Mouse (Mus musculus): ENCODE data around the gene Gm9376. TPM values are rescaled to one million over a fixed set of nuclear protein-coding genes. Genes with fewer than 3 reads are reported as not detected.

Gm9376 gene
- total RNA-seq, 2 experiments from 2014 or later: not detected

- intact Hi-C loops (cut with DNase I): no loop called here
These were observed 6.1 kb downstream of the Gm9376 start for GRCm38 (mm10) chr14:118272594-118273555.

GRCm38 (mm10) chr14:118277704-118278498 lies 11.1 kb downstream of the Gm9376 start:
- intact Hi-C loops (cut with DNase I): no loop called here
- DNase-seq (ENCODE audit: low spot score in 2 of 2): no peak

More at GRCm38 (mm10) chr14:118272594-118273555, 6.1 kb downstream of the Gm9376 start:
- DNase-seq (ENCODE audit: low spot score in 2 of 2): no peak

DNA sequence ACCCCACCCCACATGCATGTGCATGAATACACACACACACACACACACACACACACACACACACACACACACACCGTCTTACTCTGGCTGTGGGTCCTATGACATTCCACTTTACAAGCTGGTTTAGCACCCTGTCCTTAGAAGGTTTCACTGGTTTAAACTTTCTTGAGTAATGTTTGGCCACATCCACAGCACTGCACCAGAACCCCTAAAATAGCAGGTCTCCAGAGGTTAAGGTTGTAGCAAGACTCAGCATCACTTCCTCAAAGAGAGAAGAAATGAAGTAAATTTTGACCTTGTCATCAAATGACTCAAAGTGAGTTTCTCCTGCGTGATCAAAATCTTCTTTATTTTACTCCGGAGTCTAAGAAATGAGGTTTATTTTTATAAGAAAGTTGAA lies 15.5 kb downstream of the Gm9376 start:
- intact Hi-C loops (cut with DNase I): no loop called here
- no peak for DNase-seq (ENCODE audit: low spot score in 2 of 2)

DNA sequence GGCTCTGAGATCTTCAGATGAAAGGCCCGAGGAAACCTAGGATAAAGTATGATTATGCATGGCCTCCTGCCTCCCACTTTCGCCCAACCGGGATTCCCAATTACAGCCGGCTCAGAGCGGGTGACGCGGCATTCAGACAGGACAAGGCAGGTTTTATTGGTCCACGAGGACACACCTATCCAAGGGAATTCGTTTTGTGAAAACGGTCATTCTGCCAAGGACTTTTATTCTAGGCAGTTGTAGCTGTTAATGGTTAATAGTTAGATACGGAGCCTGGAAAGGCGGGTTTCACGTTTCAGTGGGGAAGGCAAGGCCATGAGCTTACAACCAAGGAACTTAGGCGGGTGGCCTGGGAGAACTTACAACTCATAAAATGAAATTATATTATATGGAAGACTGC lies 16.2 kb downstream of the Gm9376 start:
- no peak for DNase-seq (ENCODE audit: low spot score in 2 of 2)
- intact Hi-C loops (cut with DNase I): no loop called here

- DNase-seq (ENCODE audit: low spot score in 2 of 2): peak in 1 of 2 experiments; percentile 6
- intact Hi-C loops (cut with DNase I): no loop called here
These were observed 19.3 kb downstream of the Gm9376 start for GRCm38 (mm10) chr14:118286096-118286495.

- DNase-seq (ENCODE audit: low spot score in 2 of 2): no peak
- intact Hi-C loops (cut with DNase I): no loop called here
These were observed 22.4 kb downstream of the Gm9376 start for GRCm38 (mm10) chr14:118289133-118289532.

DNA sequence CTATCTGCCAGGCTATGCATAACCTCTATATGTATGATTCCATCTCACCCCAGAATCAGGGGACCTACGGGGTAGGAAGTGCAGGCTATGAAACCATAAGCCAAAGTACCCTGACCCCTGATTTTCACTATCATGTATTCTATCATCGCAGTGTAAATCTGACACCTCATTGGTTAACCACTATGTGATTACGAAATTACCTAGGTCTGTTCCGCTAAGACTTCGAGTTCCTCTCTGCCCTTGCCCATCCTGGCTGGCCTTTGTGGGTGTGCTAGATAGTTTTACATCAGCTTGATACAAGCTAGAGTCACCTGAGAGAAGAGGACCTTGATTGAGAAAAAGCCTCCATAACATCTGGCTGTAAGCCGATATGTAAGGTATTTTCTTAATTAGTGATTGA lies 23.2 kb downstream of the Gm9376 start:
- DNase-seq (ENCODE audit: low spot score in 2 of 2): no peak
- intact Hi-C loops (cut with DNase I): no loop called here

- no peak for DNase-seq (ENCODE audit: low spot score in 2 of 2)
- intact Hi-C loops (cut with DNase I): no loop called here
These were observed 35.8 kb downstream of the Gm9376 start for GRCm38 (mm10) chr14:118302606-118303005.

DNA sequence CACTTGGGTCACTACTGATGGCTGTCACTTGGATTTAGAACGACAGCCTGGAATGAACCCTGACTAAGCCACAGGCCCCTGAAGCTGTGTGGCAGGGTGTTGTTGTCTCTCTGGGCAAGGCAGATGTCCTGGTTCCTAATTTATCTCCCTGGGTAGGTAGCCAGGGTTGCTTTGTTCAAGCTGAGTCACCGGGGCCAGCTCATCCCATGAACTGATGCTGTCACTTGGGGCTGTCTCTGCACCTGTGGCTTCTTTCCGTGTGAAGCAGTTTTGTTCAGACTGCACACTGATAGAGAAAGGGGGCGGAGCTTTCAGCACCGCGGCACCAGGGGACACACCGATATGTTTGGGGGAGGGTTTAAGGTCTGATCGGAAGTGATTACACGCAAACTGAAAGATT lies 37.8 kb downstream of the Gm9376 start:
- intact Hi-C loops (cut with DNase I): no loop called here
- no peak for DNase-seq (ENCODE audit: low spot score in 2 of 2)

- intact Hi-C loops (cut with DNase I): no loop called here
- no peak for DNase-seq (ENCODE audit: low spot score in 2 of 2)
These were observed 39.2 kb downstream of the Gm9376 start for GRCm38 (mm10) chr14:118305951-118306350.

GRCm38 (mm10) chr14:118307060-118307459 lies 40.3 kb downstream of the Gm9376 start:
- DNase-seq (ENCODE audit: low spot score in 2 of 2): no peak
- intact Hi-C loops (cut with DNase I): no loop called here

GRCm38 (mm10) chr14:118311703-118312102 lies 44.9 kb downstream of the Gm9376 start:
- no peak for DNase-seq (ENCODE audit: low spot score in 2 of 2)
- intact Hi-C loops (cut with DNase I): no loop called here

DNA sequence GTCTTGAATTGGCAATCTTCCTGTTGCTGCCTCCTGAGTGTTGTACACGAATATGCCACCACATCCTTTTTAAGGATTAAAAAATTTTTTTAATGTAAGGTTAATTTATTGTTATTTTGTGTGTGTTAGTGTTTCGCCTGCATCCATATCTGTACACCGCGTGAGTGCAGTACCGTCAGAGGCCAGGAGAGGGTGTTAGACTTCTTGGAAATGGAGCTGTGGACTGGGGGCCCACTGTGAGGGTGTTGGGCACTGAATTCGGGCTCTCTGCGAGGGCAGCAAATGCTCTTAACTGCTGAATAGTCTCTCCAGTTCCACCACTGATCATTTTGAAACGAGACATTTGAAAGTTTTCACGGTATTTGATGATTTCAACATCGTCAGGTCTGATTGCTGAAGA lies 45.9 kb downstream of the Gm9376 start:
- no peak for DNase-seq (ENCODE audit: low spot score in 2 of 2)
- intact Hi-C loops (cut with DNase I): no loop called here

DNA sequence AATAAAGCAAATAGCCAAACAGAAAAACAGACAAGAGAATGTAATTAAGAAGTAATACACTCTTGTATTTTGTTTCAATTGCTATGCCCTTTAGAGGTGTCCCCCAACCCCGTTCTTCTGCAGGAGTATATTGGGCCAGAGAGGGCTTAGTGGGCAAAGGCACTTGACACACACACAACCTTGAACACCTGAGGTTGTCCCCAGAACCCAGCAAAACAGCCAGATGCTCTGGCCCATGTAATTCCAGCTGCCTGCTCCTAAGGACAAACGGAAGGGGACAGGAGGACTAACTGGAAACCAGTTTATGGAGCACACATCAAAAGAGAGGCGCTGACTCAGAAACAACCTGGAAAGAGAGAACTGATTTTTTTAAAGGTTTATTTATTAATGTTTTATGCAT lies 47.2 kb downstream of the Gm9376 start:
- DNase-seq (ENCODE audit: low spot score in 2 of 2): no peak
- intact Hi-C loops (cut with DNase I): no loop called here

DNA sequence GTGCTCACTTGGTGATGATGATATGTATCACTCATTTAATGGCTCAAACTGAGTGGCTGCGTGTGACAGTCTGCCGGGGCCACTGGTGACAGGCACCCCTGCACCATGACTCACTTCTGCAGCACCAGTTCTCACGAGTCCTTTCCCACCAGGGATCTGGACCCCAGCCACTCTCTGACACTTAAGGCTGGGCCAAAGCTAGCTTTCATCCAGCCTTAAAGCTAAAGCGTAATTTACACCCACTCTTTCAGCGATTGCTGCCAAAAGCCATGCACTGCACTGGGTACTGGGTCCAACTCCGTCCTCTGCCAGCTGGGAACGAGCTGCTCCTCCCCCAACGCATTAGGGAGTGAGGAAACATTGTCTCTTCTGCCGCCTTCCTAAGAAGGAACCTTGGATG lies 50.5 kb downstream of the Gm9376 start:
- intact Hi-C loops (cut with DNase I): no loop called here
- DNase-seq (ENCODE audit: low spot score in 2 of 2): peak in 1 of 2 experiments; percentile 51

Small RNA genes lying within 50 kb of the gene (microRNA-seq; reads per million reads assigned to microRNA genes)
- 0 to 0.34 reads per million in 2 experiments for gene Mir6241

Other genes starting within 250 kb of the Gm9376 start
- 1 to 10 TPM in 1 of 2 experiments, under 1 TPM in 1; 0.66 to 1.5 TPM for gene Dct, start 214.7 kb upstream of the Gm9376 start, total RNA-seq (2021)
- 1 to 10 TPM; 6.6 to 9.4 TPM for gene Tgds, start 134.2 kb upstream of the Gm9376 start, total RNA-seq (2021)
- gene Gpr180, start 129.8 kb upstream of the Gm9376 start, total RNA-seq (2021): 10 to 100 TPM; 31.5 to 32.2 TPM
- 10 to 100 TPM; 10.2 to 10.5 TPM for gene Sox21, start 29.9 kb upstream of the Gm9376 start, total RNA-seq (2021)